In genomic region chr16:33683206-33684161, GRCm38 (mm10) we compare ENCODE assay signal across 9 mouse cellular contexts. TPM values are rescaled to one million over a fixed set of nuclear protein-coding genes. Genes with fewer than 3 reads are reported as not detected.
DNase-seq lines count a peak whose midpoint lies in the region; ATAC-seq and TF ChIP-seq lines count a peak whose summit lies in the region.
"Had no signal": no experiment of that assay in that cellular context is flagged by ENCODE, and none has a peak within 500 bp of the region (broad histone marks: within the 10 kb centered on the region; RNA-seq: fewer than 3 reads in every experiment).

No protein-coding gene starts in this region.

- DNase-seq in gastrocnemius, adult 18-20 months (ENCODE audit: low spot score): peak; percentile 67
- DNase-seq in gastrocnemius, postnatal 10 days: no peak
- peak; percentile 65 for DNase-seq in A20 (ENCODE audit: low read depth, low spot score)
- no peak for DNase-seq in hindbrain, postnatal 0 days (ENCODE audit: low spot score)
- no peak for DNase-seq in adrenal gland, adult 8-10 months
- no peak for DNase-seq in right cerebral cortex, adult 18-20 months

- ATAC-seq in embryonic facial prominence, embryonic 13.5 days (ENCODE audit: insufficient number of reproducible peaks, insufficient read depth, low FRiP score, low TSS enrichment, low read depth): no peak
- ATAC-seq in hindbrain, postnatal 0 days: no peak
- peak; percentile 45 for ATAC-seq in neural tube, embryonic 12.5 days (ENCODE audit: low FRiP score, low read depth)

- H3K27ac ChIP-seq in embryonic facial prominence, embryonic 13.5 days: peak overlapping the region; percentile 69
- peak overlapping the region; percentile 84 for H3K27ac ChIP-seq in hindbrain, postnatal 0 days
- no peak overlapping the region for H3K27ac ChIP-seq in neural tube, embryonic 12.5 days

- H3K9ac ChIP-seq in embryonic facial prominence, embryonic 13.5 days: peak overlapping the region; percentile 94
- H3K9ac ChIP-seq in hindbrain, postnatal 0 days (replicated peaks; ENCODE audit: low read length): peak overlapping the region; percentile 88; the same call in 1 of the 2 replicates
- H3K9ac ChIP-seq in neural tube, embryonic 12.5 days: 0 out of 2 replicates have a peak overlapping the region, but pooled peaks have one; percentile 94

- no peak for TF ChIP-seq CTCF in hindbrain, postnatal 0 days (IDR thresholded peaks at IDR 0.05; ENCODE audit: low read depth)

- 66% methylated on average over 13 of the region's 13 CpGs for WGBS in embryonic facial prominence, embryonic 13.5 days
- WGBS in hindbrain, postnatal 0 days: 66% methylated on average over 13 of the region's 13 CpGs
- 59% methylated on average over 13 of the region's 13 CpGs for WGBS in neural tube, embryonic 12.5 days

- H3K4me1 ChIP-seq in embryonic facial prominence, embryonic 13.5 days: peaks cover 51% of the 10 kb centered on the region
- peaks cover 4% of the 10 kb centered on the region; the same call in 1 of the 2 replicates for H3K4me1 ChIP-seq in hindbrain, postnatal 0 days (ENCODE audit: insufficient read depth, low read length)
- H3K4me1 ChIP-seq in neural tube, embryonic 12.5 days: peaks cover 36% of the 10 kb centered on the region

- peak overlapping the region; percentile 88 for H3K4me3 ChIP-seq in embryonic facial prominence, embryonic 13.5 days
- peak overlapping the region; percentile 84 for H3K4me3 ChIP-seq in hindbrain, postnatal 0 days (ENCODE audit: low read length)
- peak overlapping the region; percentile 83 for H3K4me3 ChIP-seq in neural tube, embryonic 12.5 days

- no peaks in the 10 kb centered on the region for H3K9me3 ChIP-seq in embryonic facial prominence, embryonic 13.5 days
- H3K9me3 ChIP-seq in hindbrain, postnatal 0 days (ENCODE audit: low read length): no peaks in the 10 kb centered on the region
- H3K9me3 ChIP-seq in neural tube, embryonic 12.5 days: no peaks in the 10 kb centered on the region

- no peaks in the 10 kb centered on the region for H3K36me3 ChIP-seq in embryonic facial prominence, embryonic 13.5 days
- H3K36me3 ChIP-seq in hindbrain, postnatal 0 days (ENCODE audit: insufficient read depth, low read length): no peaks in the 10 kb centered on the region
- no peaks in the 10 kb centered on the region for H3K36me3 ChIP-seq in neural tube, embryonic 12.5 days

- H3K4me2 ChIP-seq in embryonic facial prominence, embryonic 13.5 days: peak overlapping the region; percentile 93
- peak overlapping the region; percentile 96 for H3K4me2 ChIP-seq in hindbrain, postnatal 0 days (ENCODE audit: low read depth, low read length)
- peak overlapping the region; percentile 91 for H3K4me2 ChIP-seq in neural tube, embryonic 12.5 days (replicated peaks)

- no peaks in the 10 kb centered on the region for H3K27me3 ChIP-seq in embryonic facial prominence, embryonic 13.5 days
- H3K27me3 ChIP-seq in hindbrain, postnatal 0 days (ENCODE audit: insufficient read depth, low read length): no peaks in the 10 kb centered on the region
- H3K27me3 ChIP-seq in neural tube, embryonic 12.5 days (replicated peaks): no peaks in the 10 kb centered on the region
- H3K27me3 ChIP-seq: Patski had no signal

RNA-seq across cellular contexts. Expression of gene Heg1, which starts 0.7 kb away (rescaled TPM):
- 10 to 100 TPM; 20.8 to 34.1 TPM for total RNA-seq in gastrocnemius, adult 18-20 months (2021)
- total RNA-seq in gastrocnemius, postnatal 10 days (2021): 10 to 100 TPM; 54.7 to 72.6 TPM
- 12.6 and 12.9 TPM in 2 replicates for polyA plus RNA-seq in embryonic facial prominence, embryonic 13.5 days (2015; fragmentation: Nextera tagmentation; extraction: Ambion mirVana)
- total RNA-seq in hindbrain, postnatal 0 days (2014; rRNA removed): 22.8 and 30.4 TPM in 2 replicates
- polyA plus RNA-seq in hindbrain, postnatal 0 days (2015; fragmentation: Nextera tagmentation; extraction: Ambion mirVana): 7.2 and 8.1 TPM in 2 replicates
- 19.9 TPM in 2 replicates for polyA plus RNA-seq in neural tube, embryonic 12.5 days (2016; fragmentation: Nextera tagmentation; extraction: Ambion mirVana)
- 10 to 100 TPM; 52.8 to 69.3 (median 61.5) TPM for total RNA-seq in adrenal gland, adult 8-10 months (2022)

Comparison
In these comparisons a context has a peak if more than half of its experiments do, and no peak if none do; other contexts are left out.
1. DNase-seq: peak in gastrocnemius, adult 18-20 months (single experiment) and A20 (single experiment); none in gastrocnemius, postnatal 10 days (single experiment), hindbrain, postnatal 0 days (single experiment), adrenal gland, adult 8-10 months (single experiment) and right cerebral cortex, adult 18-20 months (single experiment).
2. Peak in every context shown above with its lines, with median percentiles within 50 percentile points of each other: H3K4me2 ChIP-seq, H3K4me3 ChIP-seq and H3K9ac ChIP-seq.